25 mouse cellular contexts compared by ENCODE assay signal in the genomic region with DNA sequence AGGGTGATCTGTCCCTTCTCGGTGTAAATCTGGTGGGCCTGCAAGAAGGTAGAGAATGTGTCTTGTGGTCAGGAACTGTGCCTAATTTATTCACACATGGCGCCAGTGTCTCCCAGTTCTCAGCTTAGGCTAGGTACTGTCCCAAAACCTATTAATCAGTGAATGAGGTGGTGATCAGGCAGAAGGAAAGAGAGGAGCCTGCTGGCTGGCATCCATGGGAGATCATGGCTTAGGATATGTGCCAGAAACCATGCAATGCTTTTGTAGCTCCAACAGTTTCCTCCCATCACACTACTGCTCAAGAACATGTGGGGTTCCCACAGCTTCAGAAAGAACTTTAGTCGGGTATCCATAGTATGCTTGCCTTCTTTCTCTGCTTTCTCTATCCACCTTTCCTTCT.
"Had no signal": no experiment of that assay in that cellular context is flagged by ENCODE, and none has a peak within 500 bp of the region (broad histone marks: within the 10 kb centered on the region; RNA-seq: fewer than 3 reads in every experiment).

No protein-coding gene starts in this region.

- H3K27ac ChIP-seq: embryonic facial prominence, embryonic 10.5 days; embryonic facial prominence, embryonic 12.5 days; embryonic facial prominence, embryonic 13.5 days; embryonic facial prominence, embryonic 15.5 days; forebrain, embryonic 10.5 days; forebrain, embryonic 12.5 days; forebrain, embryonic 13.5 days; forebrain, embryonic 15.5 days; gastrocnemius, adult 2 months; heart, adult 2 months; heart, embryonic 10.5 days had no signal

- H3K4me1 ChIP-seq: embryonic facial prominence, embryonic 10.5 days; embryonic facial prominence, embryonic 12.5 days; embryonic facial prominence, embryonic 13.5 days; embryonic facial prominence, embryonic 15.5 days; forebrain, embryonic 10.5 days; forebrain, embryonic 12.5 days; heart, embryonic 10.5 days; heart, embryonic 12.5 days had no signal

- DNase-seq: cerebellum, postnatal 14 days; cerebellum, postnatal 25 days; embryo, embryonic 11 days; forebrain, postnatal 0 days; gastrocnemius, adult 2 months; gastrocnemius, postnatal 10 days; gastrocnemius, postnatal 14 days; gastrocnemius, postnatal 25 days; gastrocnemius, postnatal 36 days; heart, adult 11 months; heart, adult 18-20 months; heart, adult 2 months had no signal

- ATAC-seq: forebrain, embryonic 13.5 days; forebrain, embryonic 14.5 days; forebrain, embryonic 15.5 days; forebrain, embryonic 16.5 days; forebrain, postnatal 0 days had no signal

- H3K27me3 ChIP-seq: embryonic facial prominence, embryonic 12.5 days; embryonic facial prominence, embryonic 13.5 days; forebrain, embryonic 12.5 days; forebrain, embryonic 13.5 days; forebrain, embryonic 15.5 days had no signal

- H3K4me3 ChIP-seq: embryonic facial prominence, embryonic 10.5 days; embryonic facial prominence, embryonic 12.5 days; embryonic facial prominence, embryonic 13.5 days; embryonic facial prominence, embryonic 15.5 days; erythroblast, embryonic 14.5 days; forebrain, embryonic 10.5 days; forebrain, embryonic 12.5 days; forebrain, embryonic 13.5 days; forebrain, embryonic 15.5 days; gastrocnemius, adult 2 months; heart, adult 2 months; heart, embryonic 10.5 days; heart, embryonic 12.5 days had no signal
